Mouse (Mus musculus): ENCODE data around the gene Sertad2.
A peak's percentile ranks its signal among the peaks of the same experiment; 100 is the strongest.

Gene Sertad2

GRCm38 (mm10) chr11:20544801-20545515 is 1.9 kb downstream of the Sertad2 start:
- no peak for DNase-seq (ENCODE audit: low spot score in 2 of 2)

DNA sequence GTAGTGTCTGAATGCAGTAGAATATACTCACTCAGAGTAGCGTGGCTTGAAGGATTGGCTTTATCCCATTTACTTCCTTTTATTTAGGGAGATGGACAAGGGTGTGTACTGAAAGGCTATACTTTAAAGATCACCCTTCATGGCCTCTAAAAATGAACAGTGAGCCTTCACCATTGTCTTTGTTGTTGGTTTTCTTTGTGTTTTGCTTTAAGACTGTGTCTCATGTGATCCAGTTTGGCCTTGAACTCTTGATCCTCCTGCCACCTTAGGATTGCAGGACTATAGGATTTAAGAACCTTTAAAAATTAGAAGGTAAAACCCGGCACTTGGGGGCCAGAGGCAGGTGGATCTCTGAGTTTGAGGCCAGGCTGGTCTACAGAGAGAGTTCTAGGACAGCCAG is 6.4 kb downstream of the Sertad2 start:
- no peak for DNase-seq (ENCODE audit: low spot score in 2 of 2)

GRCm38 (mm10) chr11:20550196-20550595 is 7.1 kb downstream of the Sertad2 start:
- DNase-seq (ENCODE audit: low spot score in 2 of 2): no peak

- DNase-seq (ENCODE audit: low spot score in 2 of 2): no peak
These were observed 9.0 kb downstream of the Sertad2 start for GRCm38 (mm10) chr11:20552059-20552458.

DNA sequence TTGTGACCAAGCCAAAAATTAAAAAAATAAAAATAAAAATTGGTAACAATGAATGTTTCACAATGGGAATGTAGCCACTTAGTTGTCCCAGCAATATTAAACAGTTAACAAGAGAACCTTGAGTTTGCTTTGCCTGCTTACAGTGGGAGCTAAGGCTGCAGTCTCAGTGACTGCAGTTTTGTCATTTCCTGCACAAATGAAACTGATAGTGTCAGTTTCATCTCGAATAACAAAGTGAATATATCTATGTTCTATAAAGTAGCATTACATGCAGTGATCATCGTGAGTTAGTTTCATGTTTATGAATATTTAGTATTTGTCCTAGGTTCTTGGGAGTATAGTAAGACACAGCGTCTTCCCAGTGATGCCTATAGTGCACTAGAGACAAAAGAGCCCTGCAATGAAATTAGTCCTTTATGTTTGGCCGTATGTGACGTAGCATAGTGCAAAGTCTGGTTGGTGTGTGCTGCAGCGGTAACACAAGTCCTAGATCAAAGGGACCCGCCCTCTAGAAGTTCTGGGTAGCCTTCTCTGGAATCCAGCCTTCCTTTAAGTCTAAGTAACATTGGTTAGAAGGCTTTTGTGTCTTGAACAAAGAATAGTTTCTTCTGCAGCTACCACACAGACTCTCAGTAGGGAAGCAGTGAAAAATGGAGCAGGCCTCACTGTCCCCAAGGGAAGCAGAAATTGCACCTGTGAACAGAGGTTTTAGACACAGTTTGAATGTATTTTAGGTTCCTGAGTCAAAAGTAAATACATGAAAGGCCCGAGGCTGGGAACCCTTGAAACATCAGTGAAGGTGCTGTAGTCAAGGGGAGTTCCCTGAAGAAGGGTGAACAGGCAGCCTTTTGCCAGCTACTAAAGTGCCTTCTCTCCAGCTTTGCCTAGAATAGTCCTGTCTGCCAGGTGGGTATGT is 10.0 kb downstream of the Sertad2 start:
- DNase-seq (ENCODE audit: low spot score in 2 of 2): peak; percentile 26 to 29

DNA sequence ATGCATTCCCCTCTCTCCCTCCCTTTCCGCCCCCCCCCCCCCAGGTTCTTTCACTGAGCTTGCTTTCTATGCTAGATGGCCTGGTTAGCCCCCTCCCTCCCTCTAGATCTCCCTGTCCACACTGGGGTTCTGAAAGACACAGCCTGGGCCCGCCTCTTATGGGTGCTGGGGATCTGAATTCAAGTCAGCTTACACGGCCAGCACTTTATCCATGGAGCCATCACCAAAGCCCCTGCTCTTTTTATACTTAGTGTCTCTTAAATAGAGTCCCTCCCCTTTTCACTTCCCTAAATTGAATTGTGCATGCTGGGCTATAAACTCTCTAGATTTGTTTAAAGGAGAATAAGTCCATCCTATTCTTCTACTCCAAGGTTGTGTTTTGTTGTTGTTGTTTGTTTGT is 12.6 kb downstream of the Sertad2 start:
- no peak for DNase-seq (ENCODE audit: low spot score in 2 of 2)

DNA sequence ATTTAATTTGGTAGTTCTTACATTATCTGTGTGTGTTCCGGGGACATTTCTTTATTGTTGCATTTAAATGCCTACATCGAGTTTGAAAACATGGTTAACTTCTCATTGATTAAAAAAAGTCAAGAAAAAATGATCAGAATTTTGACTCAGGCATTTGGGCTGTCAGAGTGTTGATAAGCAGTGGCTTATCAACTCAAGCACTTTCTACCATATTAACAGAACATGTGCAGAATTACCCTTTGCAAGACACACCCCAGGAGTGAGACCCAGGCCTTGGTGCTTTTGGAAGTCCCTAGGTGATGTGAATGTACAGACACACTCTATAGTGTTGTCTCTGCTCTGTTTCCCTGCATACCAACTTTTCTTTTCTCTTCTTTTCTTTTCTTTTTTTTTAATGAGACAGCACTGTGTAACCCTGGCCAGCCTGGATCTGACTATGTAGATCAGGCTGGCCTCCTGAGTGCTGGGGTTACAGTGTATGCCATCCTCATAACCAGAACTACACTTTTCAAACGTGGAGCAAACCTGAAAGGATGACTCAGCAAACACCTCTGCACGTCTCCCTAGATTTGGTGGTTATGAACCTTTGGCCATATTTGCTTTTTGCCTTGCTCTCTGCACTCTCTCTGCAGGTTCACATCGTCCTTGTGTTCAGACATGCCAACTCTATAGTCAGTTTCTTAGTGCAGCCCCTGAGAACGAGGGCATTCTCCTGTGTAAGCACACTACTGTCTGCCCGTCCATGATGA is 13.3 kb downstream of the Sertad2 start:
- DNase-seq (ENCODE audit: low spot score in 2 of 2): no peak

DNA sequence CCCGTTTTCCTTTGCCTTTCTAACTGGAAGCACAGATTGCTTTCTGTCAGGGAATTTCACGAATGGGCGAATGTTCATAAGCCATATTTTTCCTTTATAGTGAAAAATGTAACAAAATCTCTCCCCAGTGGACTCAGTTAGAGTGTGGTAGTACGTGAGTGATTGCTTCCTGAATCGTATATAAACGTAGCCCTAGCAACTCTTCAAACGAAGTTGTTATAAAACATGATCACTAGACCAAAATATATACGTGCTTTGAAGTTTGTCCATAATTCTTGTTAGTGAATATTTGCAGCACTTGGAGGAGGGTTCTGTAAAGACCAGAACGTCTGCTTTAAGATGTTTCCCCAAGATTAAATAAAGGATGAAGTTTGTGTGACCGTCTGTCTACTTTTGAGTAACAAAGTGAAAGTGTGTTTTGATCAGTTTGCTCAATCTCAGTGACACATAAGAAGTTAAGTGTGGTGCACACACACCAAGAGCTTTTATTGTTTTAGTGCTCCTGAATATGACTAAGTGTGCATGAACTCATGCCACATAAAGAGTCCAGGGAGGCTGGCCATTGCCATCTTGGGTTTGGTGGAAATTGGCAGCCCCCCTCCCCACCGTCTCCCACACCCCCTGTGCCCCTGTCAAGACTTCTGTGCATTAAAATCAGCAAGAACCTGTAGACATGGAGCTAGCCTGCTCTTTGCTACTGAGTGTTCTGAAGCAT is 16.3 kb downstream of the Sertad2 start:
- DNase-seq (ENCODE audit: low spot score in 2 of 2): no peak

DNA sequence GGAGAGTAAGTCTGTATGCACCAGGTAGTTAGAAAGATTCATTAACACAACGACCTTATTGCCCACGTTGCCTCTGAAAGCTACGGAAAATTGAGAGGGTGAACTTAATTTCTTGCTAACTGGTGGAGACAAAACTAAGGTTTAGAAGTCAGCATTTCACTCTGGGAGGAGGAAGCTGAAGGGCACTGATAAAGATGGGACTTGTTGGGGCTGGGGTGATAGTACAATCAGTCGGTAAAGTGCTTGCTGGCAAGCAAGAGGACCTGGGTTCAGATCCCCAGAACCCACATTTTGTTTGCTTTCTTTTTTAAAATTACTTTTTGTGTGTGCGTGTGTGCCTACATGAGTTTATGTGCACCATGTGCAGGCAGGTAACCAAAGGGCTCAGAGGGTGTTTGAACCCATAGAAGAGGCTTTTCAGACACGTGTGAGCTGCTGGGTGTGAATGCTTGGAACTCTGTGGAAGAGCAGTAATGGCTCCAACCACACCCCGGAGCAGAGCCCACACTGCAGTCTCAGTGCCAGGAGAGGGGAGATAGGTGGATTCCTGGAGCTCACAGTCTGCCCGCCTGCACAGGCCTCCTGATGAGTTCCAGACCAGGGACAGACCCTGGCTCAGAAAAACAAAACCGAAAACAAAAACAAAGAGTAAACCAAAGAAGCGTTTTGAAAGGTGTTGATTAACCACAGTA is 17.0 kb downstream of the Sertad2 start:
- DNase-seq (ENCODE audit: low spot score in 2 of 2): no peak

GRCm38 (mm10) chr11:20561323-20562002 is 18.4 kb downstream of the Sertad2 start:
- peak in 1 of 2 experiments; percentile 11 for DNase-seq (ENCODE audit: low spot score in 2 of 2)

DNA sequence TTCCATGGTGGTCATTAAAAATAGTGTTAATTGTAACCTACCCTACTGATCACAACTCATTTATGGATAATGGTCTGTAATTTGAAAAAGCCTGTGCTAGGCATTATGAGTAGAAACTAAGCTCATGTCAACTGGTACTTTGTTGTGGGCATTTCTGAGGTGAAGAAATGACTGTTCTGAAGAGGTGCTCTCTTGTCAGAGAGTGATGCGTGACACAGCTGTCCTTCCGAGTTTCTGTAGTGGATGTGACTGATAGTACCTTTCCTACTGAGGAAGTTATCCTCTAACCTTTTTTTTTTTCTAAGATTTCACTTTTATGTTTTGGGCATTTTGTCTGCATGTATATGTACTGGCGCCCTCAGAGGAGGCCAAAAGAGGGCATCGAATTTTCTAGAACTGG is 22.0 kb downstream of the Sertad2 start:
- no peak for DNase-seq (ENCODE audit: low spot score in 2 of 2)

DNA sequence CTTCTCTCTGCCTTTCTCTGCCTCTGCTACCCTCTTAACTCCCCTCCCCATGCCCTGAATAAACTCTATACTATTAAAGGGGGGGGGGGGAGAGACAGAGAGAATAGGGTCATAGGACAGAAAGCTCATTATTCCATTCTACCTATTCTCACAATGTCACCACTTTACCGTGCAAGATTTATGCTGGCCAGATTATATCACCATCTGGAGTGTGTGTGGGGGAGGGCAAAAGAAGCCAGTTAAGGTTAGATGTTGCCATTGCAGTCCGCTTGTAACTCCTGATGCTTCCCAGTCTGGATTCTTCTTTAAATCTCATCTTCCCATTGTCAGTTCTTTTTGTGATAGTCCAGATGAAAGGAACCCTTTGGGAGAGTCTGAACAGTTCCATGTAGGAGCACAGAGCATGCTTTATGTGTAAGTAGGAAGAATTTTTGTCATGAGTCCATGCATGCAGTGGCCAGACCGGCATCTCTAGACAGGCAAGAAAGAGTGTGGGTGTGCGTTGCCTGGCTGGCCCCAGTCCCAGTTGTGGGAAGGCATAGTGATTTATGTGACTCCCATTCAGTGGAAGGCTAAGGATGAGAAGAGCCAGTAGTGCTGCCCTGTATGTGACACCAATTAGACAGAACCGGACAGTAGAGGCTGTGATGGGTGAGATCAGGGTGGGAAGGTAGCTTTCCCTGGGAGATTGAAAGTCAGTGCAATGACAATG is 28.8 kb downstream of the Sertad2 start:
- no peak for DNase-seq (ENCODE audit: low spot score in 2 of 2)

DNA sequence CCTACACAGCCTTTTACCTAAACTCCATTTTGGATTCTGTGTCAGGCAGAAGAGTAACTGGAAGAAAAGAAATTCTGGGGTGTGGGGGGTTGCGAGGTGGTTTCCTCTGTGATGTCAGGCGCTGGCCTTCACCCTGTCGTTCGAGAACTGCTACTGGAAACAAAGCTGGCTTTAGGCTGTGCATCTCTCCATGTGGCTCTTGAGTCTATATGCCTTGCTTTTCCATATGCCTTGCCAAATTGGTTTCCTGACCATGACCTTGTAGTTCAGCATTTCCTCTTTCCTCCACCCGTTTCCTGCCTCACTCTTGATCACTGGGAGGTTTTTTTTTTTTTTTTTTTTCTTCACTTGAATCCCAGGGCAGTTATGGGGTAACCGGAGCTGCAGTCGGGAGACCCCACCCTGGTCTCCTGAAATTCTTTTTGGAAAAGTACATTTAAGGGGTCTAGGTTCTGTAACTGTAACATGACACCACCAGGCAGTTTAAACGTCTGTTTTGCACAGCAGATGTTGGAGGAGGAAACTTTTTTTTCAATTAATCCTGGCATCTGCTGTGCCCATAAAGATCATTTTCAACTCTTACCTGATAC is 33.1 kb downstream of the Sertad2 start:
- DNase-seq (ENCODE audit: low spot score in 2 of 2): no peak

DNA sequence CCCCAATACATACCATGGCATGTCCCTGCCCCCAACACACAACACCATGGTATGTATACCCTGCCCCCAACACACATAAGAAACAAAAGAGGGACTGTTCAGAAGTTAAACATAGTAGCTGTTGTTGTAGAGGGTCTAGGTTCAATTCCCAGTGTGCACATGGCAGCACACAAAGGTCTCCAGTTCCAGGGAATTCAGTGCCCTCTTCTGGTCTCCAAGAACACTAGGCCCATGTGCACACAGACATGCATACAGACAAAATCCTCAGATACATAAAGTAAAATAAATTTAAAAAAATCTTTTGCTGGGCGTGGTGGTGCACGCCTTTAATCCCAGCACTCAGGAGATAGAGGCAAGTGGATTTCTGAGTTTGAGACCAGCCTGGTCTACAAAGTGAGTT is 39.7 kb downstream of the Sertad2 start:
- no peak for DNase-seq (ENCODE audit: low spot score in 2 of 2)

GRCm38 (mm10) chr11:20585297-20585696 is 42.2 kb downstream of the Sertad2 start:
- DNase-seq (ENCODE audit: low spot score in 2 of 2): no peak

DNA sequence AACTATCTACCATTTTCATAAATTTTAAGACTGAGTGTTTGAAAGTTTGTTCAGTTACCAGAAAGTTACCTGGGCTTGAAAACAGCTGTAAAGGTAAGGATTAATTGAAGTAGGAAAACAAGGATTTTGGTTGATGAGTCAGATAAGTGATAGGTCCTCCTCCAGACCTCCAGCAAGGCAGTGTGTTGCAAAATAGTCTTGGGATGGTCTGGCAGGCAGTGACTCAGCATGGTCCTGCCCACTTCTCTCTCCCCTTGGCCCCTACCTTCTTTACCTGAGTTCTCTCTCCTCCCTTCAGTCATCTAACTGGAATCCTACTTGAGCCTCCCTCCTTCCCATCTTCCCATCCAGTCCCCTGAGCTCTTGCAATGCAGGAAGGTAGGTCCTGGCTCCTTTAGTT is 43.1 kb downstream of the Sertad2 start:
- DNase-seq (ENCODE audit: low spot score in 2 of 2): no peak

GRCm38 (mm10) chr11:20589393-20589792 is 46.3 kb downstream of the Sertad2 start:
- no peak for DNase-seq (ENCODE audit: low spot score in 2 of 2)

DNA sequence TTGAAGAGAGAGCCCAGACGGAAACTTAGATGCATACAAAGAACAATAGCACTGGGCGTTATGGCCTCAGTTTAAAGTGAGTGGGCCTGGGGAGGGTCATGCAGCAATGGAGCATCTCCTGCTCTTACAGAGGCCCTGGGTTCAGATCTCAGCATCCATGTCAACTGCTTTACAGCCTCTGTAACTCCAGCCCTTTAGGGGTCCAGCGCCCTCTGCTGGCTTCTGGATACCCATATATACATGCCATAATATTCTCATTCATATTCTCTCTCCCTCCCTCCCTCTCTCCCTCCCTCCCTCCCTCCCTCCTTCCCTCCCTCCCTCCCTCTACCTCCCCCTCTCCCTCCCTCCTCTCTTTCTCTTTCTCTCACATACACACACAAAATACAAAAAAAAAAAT is 49.0 kb downstream of the Sertad2 start:
- peak; percentile 12 to 39 for DNase-seq (ENCODE audit: low spot score in 2 of 2)
